Mouse (Mus musculus): Measurements from ENCODE around the gene Pias4. TPM values are rescaled to one million over a fixed set of nuclear protein-coding genes. Genes with fewer than 3 reads are reported as not detected.

The Pias4 gene
- polyA plus RNA-seq, 1 experiment from 2014 or later = 36.0 TPM

DNA sequence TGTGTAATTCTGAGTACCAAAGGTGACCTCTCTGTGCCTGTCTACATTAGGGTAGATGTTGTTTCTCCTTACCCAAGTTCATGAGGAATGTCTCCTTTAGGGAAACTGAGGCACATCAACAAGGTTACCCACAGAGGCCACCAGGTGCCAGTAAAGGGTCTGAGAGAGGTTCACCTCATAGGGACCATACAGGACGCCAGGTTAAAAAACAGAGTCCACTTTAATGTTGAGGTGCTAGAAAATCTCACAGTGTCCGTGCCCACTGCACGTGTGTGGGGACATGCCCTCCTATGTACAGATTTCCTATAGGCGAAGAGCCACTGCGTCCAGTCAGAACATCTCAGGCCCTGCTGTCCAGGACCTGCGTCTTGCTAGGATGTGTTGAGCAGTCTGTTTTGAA is 31.3 kb upstream of the Pias4 start:
- H3K4me3 ChIP-seq = no peak overlapping the region
- peak overlapping the region; percentile 61 for H3K9ac ChIP-seq
- H3K27ac ChIP-seq (ENCODE audit: poor library complexity, severe bottlenecking) = peak overlapping the region; percentile 94
- peaks cover 18% of the 10 kb centered on the region; the same call in 1 of the 2 replicates for H3K27me3 ChIP-seq (replicated peaks)
- H3K4me2 ChIP-seq = no peak overlapping the region
- H3K9me3 ChIP-seq (replicated peaks) = no peaks in the 10 kb centered on the region
- H3K4me1 ChIP-seq (replicated peaks) = peaks cover 64% of the 10 kb centered on the region
- no peaks in the 10 kb centered on the region for H3K36me3 ChIP-seq
- no peak for ATAC-seq (ENCODE audit: insufficient number of reproducible peaks, low FRiP score)
- 77% methylated on average over 6 of the region's 6 CpGs for WGBS

DNA sequence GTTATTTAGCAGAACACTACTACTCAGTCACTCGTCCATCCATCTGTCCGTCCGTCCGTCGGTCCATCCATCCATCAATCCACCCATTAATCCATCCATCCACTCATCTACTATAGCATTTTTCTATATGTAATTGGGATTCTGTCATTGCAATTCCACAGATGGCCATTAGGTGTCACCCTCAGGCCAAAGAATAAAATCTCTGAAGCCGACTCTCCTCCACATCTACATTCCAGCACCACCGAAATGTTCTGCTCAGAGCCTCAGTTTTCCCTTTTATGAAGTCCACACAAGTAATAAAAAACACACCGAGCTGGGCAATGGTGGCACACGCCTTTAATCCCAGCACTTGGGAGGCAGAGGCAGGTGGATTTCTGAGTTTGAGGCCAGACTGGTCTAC is 30.5 kb upstream of the Pias4 start:
- no peak for ATAC-seq (ENCODE audit: insufficient number of reproducible peaks, low FRiP score)
- no peak overlapping the region for H3K4me2 ChIP-seq
- H3K36me3 ChIP-seq = no peaks in the 10 kb centered on the region
- H3K4me3 ChIP-seq = no peak overlapping the region
- 2% methylated on average over 9 of the region's 9 CpGs for WGBS
- peaks cover 63% of the 10 kb centered on the region for H3K4me1 ChIP-seq (replicated peaks)
- H3K9ac ChIP-seq = peak overlapping the region; percentile 61; the same call in 1 of the 2 replicates
- H3K9me3 ChIP-seq (replicated peaks) = no peaks in the 10 kb centered on the region
- H3K27ac ChIP-seq (ENCODE audit: poor library complexity, severe bottlenecking) = 0 out of 2 replicates have a peak overlapping the region, but pooled peaks have one; percentile 94
- peaks cover 18% of the 10 kb centered on the region; the same call in 1 of the 2 replicates for H3K27me3 ChIP-seq (replicated peaks)

DNA sequence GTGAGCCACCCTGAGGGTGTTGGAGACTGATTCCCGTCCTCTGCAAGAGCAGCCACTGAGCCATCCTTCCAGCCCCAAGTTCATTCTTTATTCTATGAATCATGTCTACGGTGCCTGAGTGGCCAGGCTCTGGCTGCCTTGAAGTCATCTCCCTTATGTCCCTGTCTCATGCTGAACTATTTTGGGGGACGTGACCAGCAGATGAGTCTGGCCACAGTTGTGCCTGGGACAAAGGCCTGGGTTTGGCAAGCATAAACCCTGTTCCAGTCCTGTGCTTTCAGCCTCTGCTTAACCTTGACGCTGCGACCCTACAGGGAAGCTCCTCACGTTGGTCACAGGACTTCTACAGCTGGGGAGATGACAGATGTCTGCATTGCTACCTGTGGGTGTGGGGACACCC is 29.6 kb upstream of the Pias4 start:
- Histone ChIP-seq H3K4me3 (0 out of 2 replicates have a peak overlapping the region, but pooled peaks have one; percentile 54), H3K4me1 (replicated peaks) (peaks cover 61% of the 10 kb centered on the region), H3K27me3 (replicated peaks) (peaks cover 18% of the 10 kb centered on the region; the same call in 1 of the 2 replicates), H3K36me3 (no peaks in the 10 kb centered on the region), H3K4me2 (peak overlapping the region; percentile 70), H3K9me3 (replicated peaks) (no peaks in the 10 kb centered on the region), H3K9ac (peak overlapping the region; percentile 90), H3K27ac (ENCODE audit: poor library complexity, severe bottlenecking) (peak overlapping the region; percentile 99)
- ATAC-seq (ENCODE audit: insufficient number of reproducible peaks, low FRiP score) = no peak
- WGBS = 30% methylated on average over 6 of the region's 6 CpGs

DNA sequence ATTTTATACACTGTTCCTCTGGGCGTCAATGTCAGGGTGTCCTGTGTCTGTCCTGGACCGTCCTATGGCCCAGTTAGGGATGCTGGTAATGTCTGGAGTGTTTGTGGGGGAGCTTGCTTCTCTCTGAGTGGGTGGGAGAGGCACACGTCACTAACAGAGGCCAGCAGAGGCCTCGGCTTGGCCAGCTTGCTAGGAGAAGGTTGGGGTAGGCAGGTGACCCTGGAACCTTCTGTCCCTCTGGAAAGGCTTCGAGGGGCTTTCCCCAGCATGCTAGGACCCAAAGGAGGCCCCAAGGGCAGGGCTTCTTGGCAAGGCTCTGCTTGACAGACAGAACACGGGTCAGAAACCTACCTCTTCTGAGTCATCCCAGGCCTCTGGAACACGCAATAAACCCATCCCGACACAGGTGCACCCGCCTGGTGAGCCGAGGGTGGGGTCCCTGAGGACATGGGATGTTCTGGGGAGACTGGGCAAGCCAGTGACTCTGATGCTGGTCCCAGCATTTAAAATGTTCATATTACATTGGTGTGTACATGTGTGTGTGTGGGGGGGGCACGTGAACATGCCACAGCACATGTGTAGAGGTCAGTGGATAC is 28.8 kb upstream of the Pias4 start:
- 51% methylated on average over 11 of the region's 11 CpGs for WGBS
- no peaks in the 10 kb centered on the region for H3K36me3 ChIP-seq
- peaks cover 18% of the 10 kb centered on the region; the same call in 1 of the 2 replicates for H3K27me3 ChIP-seq (replicated peaks)
- no peak for ATAC-seq (ENCODE audit: insufficient number of reproducible peaks, low FRiP score)
- peak overlapping the region; percentile 99 for H3K27ac ChIP-seq (ENCODE audit: poor library complexity, severe bottlenecking)
- peak overlapping the region; percentile 90 for H3K9ac ChIP-seq
- peak overlapping the region; percentile 70 for H3K4me2 ChIP-seq
- peak overlapping the region; percentile 54 for H3K4me3 ChIP-seq
- peaks cover 60% of the 10 kb centered on the region for H3K4me1 ChIP-seq (replicated peaks)
- no peaks in the 10 kb centered on the region for H3K9me3 ChIP-seq (replicated peaks)

DNA sequence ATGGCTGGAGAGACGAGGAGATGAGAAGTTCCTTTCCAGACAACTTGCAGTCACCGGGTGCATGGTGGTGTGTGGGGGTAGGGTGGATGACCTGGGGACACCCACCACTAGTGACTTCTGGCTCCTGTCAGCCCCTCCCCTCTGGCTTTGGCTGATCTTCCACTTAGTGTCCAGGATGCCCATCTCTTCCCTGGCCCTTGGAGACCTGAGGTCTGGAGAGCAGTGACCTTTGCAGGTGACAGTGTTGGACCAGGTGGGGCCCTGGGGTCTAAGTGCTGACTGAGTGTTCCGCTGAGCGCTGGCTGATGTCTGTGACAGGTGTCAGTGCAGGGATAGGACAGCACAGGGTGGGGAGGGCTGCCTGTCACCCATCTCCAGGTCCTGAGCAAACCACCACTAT is 27.6 kb upstream of the Pias4 start:
- Histone ChIP-seq H3K4me1 (replicated peaks) (peaks cover 59% of the 10 kb centered on the region), H3K4me3 (peak overlapping the region; percentile 54), H3K9me3 (replicated peaks) (no peaks in the 10 kb centered on the region), H3K27ac (ENCODE audit: poor library complexity, severe bottlenecking) (peak overlapping the region; percentile 99), H3K9ac (peak overlapping the region; percentile 90), H3K27me3 (replicated peaks) (peaks cover 18% of the 10 kb centered on the region; the same call in 1 of the 2 replicates), H3K4me2 (peak overlapping the region; percentile 70), H3K36me3 (peaks cover 9% of the 10 kb centered on the region)
- no peak for ATAC-seq (ENCODE audit: insufficient number of reproducible peaks, low FRiP score)
- 39% methylated on average over 4 of the region's 4 CpGs for WGBS

DNA sequence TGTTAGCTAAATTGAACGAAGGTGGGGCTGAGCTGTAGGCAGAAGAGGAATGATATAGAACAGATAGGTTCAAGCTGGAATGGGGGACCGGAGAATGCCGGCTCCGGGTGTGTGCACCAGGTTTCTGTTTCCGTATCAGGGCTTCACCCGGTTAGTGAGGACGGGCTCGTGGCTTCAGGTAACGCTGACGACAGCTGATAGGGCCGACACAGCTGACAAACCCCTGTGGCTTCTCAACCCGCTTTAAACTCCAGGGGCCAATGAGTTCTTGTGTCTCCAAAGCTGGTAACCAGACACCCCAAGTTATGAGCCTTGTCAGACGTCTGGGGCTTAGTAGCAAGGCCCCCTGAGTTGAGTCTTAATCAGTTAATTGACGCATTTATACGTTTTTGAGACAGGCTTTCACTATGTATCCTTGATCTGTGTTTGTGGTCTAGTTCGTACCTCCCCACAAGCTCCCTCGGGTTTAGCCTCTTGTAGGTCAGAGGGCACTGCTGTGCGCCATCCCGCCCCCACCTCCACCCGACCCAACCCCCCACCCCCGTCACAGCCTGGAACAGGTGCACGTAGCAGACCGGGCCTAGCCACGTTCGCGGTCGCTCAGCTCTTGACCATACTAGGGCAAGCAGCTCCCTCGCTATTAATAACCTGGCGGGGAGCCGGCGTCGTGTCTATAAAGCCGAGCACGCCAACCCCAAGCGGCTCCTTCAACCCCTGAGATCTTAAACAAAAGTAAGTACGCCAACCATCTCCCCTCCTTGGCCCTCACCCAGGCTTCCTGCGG is 26.5 kb upstream of the Pias4 start:
- no peaks in the 10 kb centered on the region for H3K9me3 ChIP-seq (replicated peaks)
- peak overlapping the region; percentile 99 for H3K27ac ChIP-seq (ENCODE audit: poor library complexity, severe bottlenecking)
- H3K4me3 ChIP-seq = peak overlapping the region; percentile 54
- peaks cover 18% of the 10 kb centered on the region; the same call in 1 of the 2 replicates for H3K27me3 ChIP-seq (replicated peaks)
- H3K36me3 ChIP-seq = peaks cover 17% of the 10 kb centered on the region
- peaks cover 53% of the 10 kb centered on the region for H3K4me1 ChIP-seq (replicated peaks)
- H3K9ac ChIP-seq = peak overlapping the region; percentile 90
- 10% methylated on average over 37 of the region's 37 CpGs for WGBS
- H3K4me2 ChIP-seq = peak overlapping the region; percentile 70
- ATAC-seq (ENCODE audit: insufficient number of reproducible peaks, low FRiP score) = peak; percentile 29

DNA sequence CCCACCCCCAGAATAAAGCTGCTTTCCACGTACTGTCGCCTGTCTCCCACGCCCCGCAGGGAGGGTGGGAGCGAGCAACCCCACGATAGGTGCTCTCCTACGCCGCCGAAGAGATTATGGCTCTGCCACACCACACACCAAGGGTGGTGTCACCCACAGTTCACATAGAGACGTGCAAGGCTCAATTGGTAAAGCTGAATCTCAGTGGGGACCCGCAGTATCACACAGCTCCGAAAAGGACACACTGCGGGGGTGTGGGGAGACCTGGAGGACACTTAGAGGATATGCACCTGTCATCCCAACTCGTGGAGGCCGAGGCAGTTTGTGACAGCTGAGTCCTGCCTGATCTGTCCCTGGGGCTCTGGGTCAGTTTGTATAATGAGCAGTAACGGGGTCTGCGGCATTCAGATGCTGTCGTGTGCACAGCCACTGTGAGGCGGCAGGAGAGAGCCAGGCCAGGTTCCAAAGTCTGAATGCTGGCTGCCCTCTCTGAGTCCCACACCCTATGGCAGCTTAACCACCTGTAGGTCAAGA is 25.3 kb upstream of the Pias4 start:
- peak overlapping the region; percentile 84 for H3K9ac ChIP-seq
- peak overlapping the region; percentile 54 for H3K4me3 ChIP-seq
- H3K27ac ChIP-seq (ENCODE audit: poor library complexity, severe bottlenecking) = peak overlapping the region; percentile 93
- WGBS = 6% methylated on average over 19 of the region's 19 CpGs
- peaks cover 26% of the 10 kb centered on the region for H3K36me3 ChIP-seq
- no peaks in the 10 kb centered on the region for H3K9me3 ChIP-seq (replicated peaks)
- peaks cover 18% of the 10 kb centered on the region; the same call in 1 of the 2 replicates for H3K27me3 ChIP-seq (replicated peaks)
- H3K4me1 ChIP-seq (replicated peaks) = peaks cover 45% of the 10 kb centered on the region
- H3K4me2 ChIP-seq = peak overlapping the region; percentile 89
- ATAC-seq (ENCODE audit: insufficient number of reproducible peaks, low FRiP score) = 0 out of 2 replicates have a peak, but pooled peaks have one; percentile 5

DNA sequence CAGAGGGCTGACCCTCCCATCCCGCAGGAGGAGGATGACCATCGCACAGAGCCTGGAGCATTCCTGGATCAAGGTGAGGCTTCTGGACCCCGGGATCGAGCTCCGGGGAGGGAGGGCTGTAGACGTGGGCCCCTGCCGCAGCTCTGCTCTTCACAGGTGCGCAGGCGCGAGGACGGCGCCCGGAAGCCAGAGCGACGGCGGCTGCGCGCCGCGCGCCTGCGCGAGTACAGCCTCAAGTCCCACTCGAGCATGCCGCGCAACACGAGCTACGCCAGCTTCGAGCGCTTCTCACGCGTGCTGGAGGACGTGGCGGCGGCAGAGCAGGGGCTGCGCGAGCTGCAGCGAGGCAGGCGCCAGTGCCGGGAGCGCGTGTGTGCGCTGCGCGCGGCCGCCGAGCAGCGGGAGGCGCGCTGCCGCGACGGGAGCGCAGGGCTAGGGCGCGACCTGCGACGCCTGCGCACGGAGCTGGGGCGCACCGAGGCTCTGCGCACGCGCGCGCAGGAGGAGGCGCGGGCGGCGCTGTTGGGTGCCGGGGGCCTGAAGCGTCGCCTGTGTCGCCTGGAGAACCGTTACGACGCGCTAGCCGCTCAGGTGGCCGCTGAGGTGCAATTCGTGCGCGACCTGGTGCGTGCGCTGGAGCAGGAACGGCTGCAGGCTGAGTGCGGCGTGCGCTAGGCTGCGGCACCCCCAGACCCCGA is 24.7 kb upstream of the Pias4 start:
- Histone ChIP-seq H3K27ac (ENCODE audit: poor library complexity, severe bottlenecking) (peak overlapping the region; percentile 93), H3K4me3 (peak overlapping the region; percentile 54), H3K27me3 (replicated peaks) (peaks cover 18% of the 10 kb centered on the region; the same call in 1 of the 2 replicates), H3K4me2 (peak overlapping the region; percentile 89), H3K36me3 (peaks cover 32% of the 10 kb centered on the region), H3K9me3 (replicated peaks) (no peaks in the 10 kb centered on the region), H3K9ac (peak overlapping the region; percentile 84), H3K4me1 (replicated peaks) (peaks cover 43% of the 10 kb centered on the region)
- WGBS = 1% methylated on average over 93 of the region's 93 CpGs
- peak; percentile 82 for ATAC-seq (ENCODE audit: insufficient number of reproducible peaks, low FRiP score)

DNA sequence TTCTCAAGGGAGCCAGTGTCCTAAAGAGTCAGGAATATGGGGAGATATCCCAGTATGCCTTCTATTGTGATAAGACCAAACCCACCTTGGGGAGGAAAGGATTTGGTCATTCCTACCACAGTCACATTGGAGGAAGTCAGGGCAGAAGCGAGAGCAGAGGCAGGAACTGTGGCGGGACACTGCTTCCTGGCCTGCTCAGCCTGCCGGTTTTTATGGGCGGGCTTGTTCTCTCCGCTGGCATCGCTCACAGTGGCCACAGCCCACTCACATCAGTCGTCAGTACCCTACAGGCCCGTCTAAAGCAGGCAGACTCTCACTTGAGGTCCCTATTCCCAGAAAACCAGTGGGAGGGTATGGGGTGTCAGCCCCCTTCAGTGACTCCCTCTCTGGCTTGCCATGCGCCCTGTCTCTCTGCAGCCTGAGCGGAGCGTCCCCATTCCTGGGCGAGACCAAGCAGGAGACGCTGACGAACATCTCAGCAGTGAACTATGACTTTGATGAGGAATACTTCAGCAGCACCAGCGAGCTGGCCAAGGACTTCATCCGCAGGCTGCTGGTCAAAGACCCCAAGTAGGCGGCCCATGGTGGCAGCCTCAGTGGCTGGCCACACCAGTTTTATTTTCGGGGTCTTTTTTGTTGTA is 23.7 kb upstream of the Pias4 start:
- peak overlapping the region; percentile 84; the same call in 1 of the 2 replicates for H3K9ac ChIP-seq
- H3K4me1 ChIP-seq (replicated peaks) = peaks cover 44% of the 10 kb centered on the region
- peak overlapping the region; percentile 93; the same call in 1 of the 2 replicates for H3K27ac ChIP-seq (ENCODE audit: poor library complexity, severe bottlenecking)
- H3K9me3 ChIP-seq (replicated peaks) = no peaks in the 10 kb centered on the region
- no peak overlapping the region for H3K4me3 ChIP-seq
- peaks cover 40% of the 10 kb centered on the region for H3K36me3 ChIP-seq
- WGBS = 74% methylated on average over 18 of the region's 18 CpGs
- H3K27me3 ChIP-seq (replicated peaks) = peaks cover 15% of the 10 kb centered on the region; the same call in 1 of the 2 replicates
- ATAC-seq (ENCODE audit: insufficient number of reproducible peaks, low FRiP score) = no peak
- peak overlapping the region; percentile 89 for H3K4me2 ChIP-seq

DNA sequence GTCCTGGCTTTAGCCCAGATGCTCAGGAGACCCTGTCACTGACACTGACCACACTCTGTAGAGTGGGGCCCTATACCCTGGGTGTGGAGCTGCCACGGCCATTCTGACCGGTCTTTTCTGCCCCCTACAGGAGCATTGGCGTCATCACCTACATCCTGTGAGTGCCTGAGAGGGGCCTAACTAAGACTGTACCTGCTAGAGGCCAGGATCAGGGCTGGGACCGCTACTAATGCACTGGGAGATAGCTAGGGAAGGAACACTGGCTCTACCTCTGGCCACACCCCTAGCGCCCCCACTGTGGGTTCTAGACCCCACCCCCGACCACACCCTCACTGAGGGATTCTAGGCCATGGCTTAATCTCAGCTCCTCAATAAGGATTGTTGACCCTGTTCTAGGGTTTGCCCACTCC is 23.2 kb upstream of the Pias4 start:
- Histone ChIP-seq H3K9ac (0 out of 2 replicates have a peak overlapping the region, but pooled peaks have one; percentile 1), H3K36me3 (peaks cover 40% of the 10 kb centered on the region), H3K4me1 (replicated peaks) (peaks cover 44% of the 10 kb centered on the region), H3K4me3 (no peak overlapping the region), H3K4me2 (no peak overlapping the region), H3K27ac (ENCODE audit: poor library complexity, severe bottlenecking) (peak overlapping the region; percentile 93; the same call in 1 of the 2 replicates), H3K9me3 (replicated peaks) (no peaks in the 10 kb centered on the region), H3K27me3 (replicated peaks) (0 out of 2 replicates have a peak, but pooled peaks cover 12% of the 10 kb centered on the region)
- ATAC-seq (ENCODE audit: insufficient number of reproducible peaks, low FRiP score) = no peak
- 57% methylated on average over 6 of the region's 6 CpGs for WGBS
